Mouse (Mus musculus) embryonic facial prominence, embryonic 10.5 days (tissue): ENCODE measurements around the gene Lrguk. TPM values are rescaled to one million over a fixed set of nuclear protein-coding genes. Genes with fewer than 3 reads are reported as not detected.

Source experiments
- DNase-seq: peaks from one replicate; pipeline ENCODE4 v3.0.0-alpha.2; 2017; ENCODE audit warnings: low spot score
- H3K27ac ChIP-seq: fragments of 300-500 bp; sonication (generic); replicated peaks from 2 replicates; pipeline ENCODE4 v1.5.1; 2016; ENCODE audit warnings: mild to moderate bottlenecking
- H3K27me3 ChIP-seq: fragments of 300-500 bp; sonication (generic); replicated peaks from 2 replicates; pipeline ENCODE4 v1.6.1; 2016; ENCODE audit warnings: low read depth, mild to moderate bottlenecking; ENCODE audit not compliant: poor library complexity, severe bottlenecking
- H3K36me3 ChIP-seq: fragments of 300-500 bp; sonication (generic); replicated peaks from 2 replicates; pipeline ENCODE4 v1.6.1; 2016; ENCODE audit warnings: mild to moderate bottlenecking, moderate library complexity
- H3K4me1 ChIP-seq: fragments of 300-500 bp; sonication (generic); 2 replicates; pipeline ENCODE4 v1.6.1; 2016
- H3K4me3 ChIP-seq: fragments of 300-500 bp; sonication (generic); 2 replicates; pipeline ENCODE4 v1.5.1; 2016; ENCODE audit warnings: mild to moderate bottlenecking, moderate library complexity
- H3K9me3 ChIP-seq: fragments of 300-500 bp; sonication (generic); 2 replicates; pipeline ENCODE4 v1.6.1; 2016; ENCODE audit warnings: mild to moderate bottlenecking
- WGBS: fragments of 180-500 bp; shearing (Covaris S2); methylation state at CpG from one replicate; pipeline ENCODE4 v1.1.7; 2016; 5-methylcytosine and 5-hydroxymethylcytosine counted together
- polyA plus RNA-seq: library from polyadenylated mRNA; unstranded; fragments of >200 nt; fragmentation: Nextera tagmentation; extraction: Ambion mirVana; gene quantifications from 2 replicates; pipeline ENCODE4 v1.2.1, GENCODE M21; 2016

The Lrguk gene
- polyA plus RNA-seq, 1 experiment from 2014 or later: 1.1 TPM

GRCm38 (mm10) chr6:34073931-34074442 lies 44.7 kb downstream of the Lrguk start:
- peaks cover 10% of the 10 kb centered on the region for H3K4me1 ChIP-seq
- no peak for DNase-seq
- no peaks in the 10 kb centered on the region for H3K27me3 ChIP-seq
- H3K36me3 ChIP-seq: no peaks in the 10 kb centered on the region
- no peak overlapping the region for H3K27ac ChIP-seq
- H3K9me3 ChIP-seq: no peaks in the 10 kb centered on the region
- H3K4me3 ChIP-seq: no peak overlapping the region
- WGBS: 86% methylated on average over 3 of the region's 3 CpGs

GRCm38 (mm10) chr6:34075520-34075919 lies 46.3 kb downstream of the Lrguk start:
- Histone ChIP-seq H3K36me3 (no peaks in the 10 kb centered on the region), H3K9me3 (no peaks in the 10 kb centered on the region), H3K4me1 (peaks cover 10% of the 10 kb centered on the region), H3K27ac (no peak overlapping the region), H3K4me3 (no peak overlapping the region), H3K27me3 (no peaks in the 10 kb centered on the region)
- no peak for DNase-seq
- WGBS: 82% methylated on average over 11 of the region's 11 CpGs

- Histone ChIP-seq H3K36me3 (no peaks in the 10 kb centered on the region), H3K4me3 (no peak overlapping the region), H3K27ac (no peak overlapping the region), H3K4me1 (no peaks in the 10 kb centered on the region; the same call in 1 of the 2 replicates), H3K9me3 (no peaks in the 10 kb centered on the region), H3K27me3 (no peaks in the 10 kb centered on the region)
- 93% methylated on average over 5 of the region's 5 CpGs for WGBS
- no peak for DNase-seq
Measured at GRCm38 (mm10) chr6:34083471-34083870, 54.2 kb downstream of the Lrguk start.

GRCm38 (mm10) chr6:34087701-34088100 lies 58.5 kb downstream of the Lrguk start:
- H3K27ac ChIP-seq: no peak overlapping the region
- no peak overlapping the region for H3K4me3 ChIP-seq
- WGBS: 93% methylated on average over 4 of the region's 4 CpGs
- no peaks in the 10 kb centered on the region for H3K27me3 ChIP-seq
- no peaks in the 10 kb centered on the region for H3K4me1 ChIP-seq
- H3K36me3 ChIP-seq: no peaks in the 10 kb centered on the region
- no peak for DNase-seq
- H3K9me3 ChIP-seq: no peaks in the 10 kb centered on the region

- no peaks in the 10 kb centered on the region for H3K27me3 ChIP-seq
- H3K27ac ChIP-seq: no peak overlapping the region
- no peaks in the 10 kb centered on the region for H3K9me3 ChIP-seq
- WGBS: 91% methylated on average over 3 of the region's 3 CpGs
- H3K4me1 ChIP-seq: no peaks in the 10 kb centered on the region
- H3K4me3 ChIP-seq: no peak overlapping the region
- H3K36me3 ChIP-seq: no peaks in the 10 kb centered on the region
- DNase-seq: no peak
Measured at GRCm38 (mm10) chr6:34088986-34089385, 59.7 kb downstream of the Lrguk start.

GRCm38 (mm10) chr6:34091537-34091936 lies 62.3 kb downstream of the Lrguk start:
- Histone ChIP-seq H3K36me3 (no peaks in the 10 kb centered on the region), H3K4me3 (no peak overlapping the region), H3K9me3 (no peaks in the 10 kb centered on the region), H3K27me3 (no peaks in the 10 kb centered on the region), H3K4me1 (no peaks in the 10 kb centered on the region), H3K27ac (no peak overlapping the region)
- DNase-seq: no peak
- WGBS: 64% methylated on average over 3 of the region's 3 CpGs

GRCm38 (mm10) chr6:34096274-34096673 lies 67.0 kb downstream of the Lrguk start:
- Histone ChIP-seq H3K36me3 (no peaks in the 10 kb centered on the region), H3K4me1 (no peaks in the 10 kb centered on the region), H3K9me3 (no peaks in the 10 kb centered on the region), H3K27ac (no peak overlapping the region), H3K27me3 (no peaks in the 10 kb centered on the region), H3K4me3 (no peak overlapping the region)
- no peak for DNase-seq
- 88% methylated on average over 6 of the region's 6 CpGs for WGBS

- H3K27ac ChIP-seq: no peak overlapping the region
- H3K9me3 ChIP-seq: no peaks in the 10 kb centered on the region
- no peaks in the 10 kb centered on the region for H3K36me3 ChIP-seq
- WGBS: 92% methylated on average over 4 of the region's 4 CpGs
- no peak overlapping the region for H3K4me3 ChIP-seq
- H3K27me3 ChIP-seq: no peaks in the 10 kb centered on the region
- no peaks in the 10 kb centered on the region for H3K4me1 ChIP-seq
- DNase-seq: no peak
Measured at GRCm38 (mm10) chr6:34096905-34097304, 67.7 kb downstream of the Lrguk start.

GRCm38 (mm10) chr6:34099725-34100124 lies 70.5 kb downstream of the Lrguk start:
- no peak overlapping the region for H3K27ac ChIP-seq
- H3K9me3 ChIP-seq: no peaks in the 10 kb centered on the region
- no peak overlapping the region for H3K4me3 ChIP-seq
- no peaks in the 10 kb centered on the region for H3K27me3 ChIP-seq
- H3K36me3 ChIP-seq: no peaks in the 10 kb centered on the region
- DNase-seq: no peak
- no peaks in the 10 kb centered on the region for H3K4me1 ChIP-seq
- 84% methylated on average over 6 of the region's 6 CpGs for WGBS

GRCm38 (mm10) chr6:34101531-34102396 lies 72.5 kb downstream of the Lrguk start:
- WGBS: 90% methylated on average over 15 of the region's 15 CpGs
- H3K36me3 ChIP-seq: no peaks in the 10 kb centered on the region
- H3K27ac ChIP-seq: no peak overlapping the region
- no peaks in the 10 kb centered on the region for H3K4me1 ChIP-seq
- no peaks in the 10 kb centered on the region for H3K9me3 ChIP-seq
- no peak for DNase-seq
- no peaks in the 10 kb centered on the region for H3K27me3 ChIP-seq
- H3K4me3 ChIP-seq: no peak overlapping the region

- Histone ChIP-seq H3K36me3 (no peaks in the 10 kb centered on the region), H3K27ac (no peak overlapping the region), H3K4me1 (no peaks in the 10 kb centered on the region), H3K9me3 (no peaks in the 10 kb centered on the region), H3K27me3 (no peaks in the 10 kb centered on the region), H3K4me3 (no peak overlapping the region)
- DNase-seq: no peak
- 87% methylated on average over 17 of the region's 17 CpGs for WGBS
Measured at GRCm38 (mm10) chr6:34103251-34103920, 74.1 kb downstream of the Lrguk start.

- DNase-seq: no peak
- Histone ChIP-seq H3K9me3 (no peaks in the 10 kb centered on the region), H3K4me1 (0 out of 2 replicates have a peak, but pooled peaks cover 3% of the 10 kb centered on the region), H3K27me3 (no peaks in the 10 kb centered on the region), H3K27ac (no peak overlapping the region), H3K36me3 (no peaks in the 10 kb centered on the region), H3K4me3 (no peak overlapping the region)
- WGBS: 59% methylated on average over 10 of the region's 10 CpGs
Measured at GRCm38 (mm10) chr6:34110571-34110970, 81.3 kb downstream of the Lrguk start.

GRCm38 (mm10) chr6:34111406-34111805 lies 82.2 kb downstream of the Lrguk start:
- Histone ChIP-seq H3K27ac (no peak overlapping the region), H3K4me1 (0 out of 2 replicates have a peak, but pooled peaks cover 3% of the 10 kb centered on the region), H3K27me3 (no peaks in the 10 kb centered on the region), H3K9me3 (no peaks in the 10 kb centered on the region), H3K4me3 (no peak overlapping the region), H3K36me3 (no peaks in the 10 kb centered on the region)
- DNase-seq: no peak
- 85% methylated on average over 6 of the region's 6 CpGs for WGBS
